Mouse (Mus musculus) midbrain, embryonic 10.5 days (tissue): ENCODE data around the gene Cep68. TPM values are rescaled to one million over a fixed set of nuclear protein-coding genes. Genes with fewer than 3 reads are reported as not detected.

Source experiments
- DNase-seq: peaks from one replicate; pipeline ENCODE4 v3.0.0-alpha.2; 2017; ENCODE audit warnings: low spot score
- H3K27ac ChIP-seq: fragments of 300-500 bp; sonication (generic); replicated peaks from 2 replicates; pipeline ENCODE4 v1.5.1; 2016; ENCODE audit warnings: mild to moderate bottlenecking
- H3K27me3 ChIP-seq: fragments of 300-500 bp; sonication (generic); 2 replicates; pipeline ENCODE4 v1.6.1; 2016; ENCODE audit warnings: low read depth, mild to moderate bottlenecking; ENCODE audit not compliant: poor library complexity, severe bottlenecking
- H3K36me3 ChIP-seq: fragments of 300-500 bp; sonication (generic); 2 replicates; pipeline ENCODE4 v1.6.1; 2016; ENCODE audit warnings: mild to moderate bottlenecking, moderate library complexity
- H3K4me1 ChIP-seq: fragments of 300-500 bp; sonication (generic); 2 replicates; pipeline ENCODE4 v1.6.1; 2016
- H3K4me3 ChIP-seq: fragments of 300-500 bp; sonication (generic); 2 replicates; pipeline ENCODE4 v1.5.1; 2016; ENCODE audit warnings: mild to moderate bottlenecking, moderate library complexity
- H3K9me3 ChIP-seq: fragments of 300-500 bp; sonication (generic); replicated peaks from 2 replicates; pipeline ENCODE4 v1.6.1; 2016; ENCODE audit warnings: mild to moderate bottlenecking
- WGBS: fragments of 180-500 bp; shearing (Covaris S2); methylation state at CpG from one replicate; pipeline ENCODE4 v1.1.7; 2016; 5-methylcytosine and 5-hydroxymethylcytosine counted together
- polyA plus RNA-seq: library from polyadenylated mRNA; unstranded; fragments of >200 nt; fragmentation: Nextera tagmentation; extraction: Ambion mirVana; gene quantifications from 2 replicates; pipeline ENCODE4 v1.2.1, GENCODE M21; 2016

Gene Cep68
- polyA plus RNA-seq, 1 experiment from 2014 or later: 38.1 TPM

DNA sequence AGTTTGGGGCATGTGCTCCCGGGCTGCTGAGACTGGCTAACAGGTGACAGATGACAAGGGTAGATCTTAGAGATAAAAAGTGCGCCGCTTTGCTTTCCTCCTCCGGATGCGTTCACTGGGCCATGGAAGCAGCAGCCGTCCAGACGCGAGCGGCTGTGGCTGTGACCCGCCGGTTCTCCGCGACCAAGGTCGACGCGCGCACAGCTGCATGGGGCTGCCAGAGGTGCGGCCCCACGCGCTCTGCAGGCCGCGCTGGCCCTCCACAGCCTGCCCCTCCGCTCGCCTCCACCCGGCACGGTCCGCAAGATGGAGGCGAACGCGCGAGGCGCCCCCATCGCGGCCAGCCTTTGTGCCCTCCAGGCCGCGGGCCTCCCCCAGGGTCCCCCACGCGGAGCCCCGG, 389 bp downstream of the Cep68 start:
- no peak for DNase-seq
- H3K36me3 ChIP-seq: peaks cover 12% of the 10 kb centered on the region
- H3K9me3 ChIP-seq: no peaks in the 10 kb centered on the region
- peak overlapping the region; percentile 99 for H3K27ac ChIP-seq
- no peaks in the 10 kb centered on the region for H3K27me3 ChIP-seq
- H3K4me3 ChIP-seq: peak overlapping the region; percentile 93
- WGBS: under 1% methylated on average over 39 of the region's 39 CpGs
- peaks cover 49% of the 10 kb centered on the region for H3K4me1 ChIP-seq

DNA sequence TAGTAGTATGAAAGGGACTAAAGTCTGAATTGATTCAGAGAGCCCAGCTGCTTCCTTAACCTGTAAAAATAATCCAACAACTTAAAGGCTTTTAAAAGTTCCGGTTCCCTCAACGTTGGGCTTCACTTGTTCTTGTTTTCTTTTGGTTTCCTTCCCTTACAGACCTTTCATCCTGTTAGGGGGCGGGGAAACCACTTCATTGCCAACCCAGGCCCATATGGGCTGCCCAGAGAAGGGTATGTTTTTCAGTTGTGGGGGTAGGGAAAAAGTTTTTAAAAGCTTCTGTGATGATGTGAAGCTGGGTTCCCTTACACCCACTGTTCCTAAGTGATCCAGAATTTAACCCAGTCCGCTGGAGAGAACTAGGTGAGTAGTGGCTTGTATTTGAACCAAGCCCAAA, 952 bp downstream of the Cep68 start:
- 23% methylated on average over 4 of the region's 4 CpGs for WGBS
- H3K9me3 ChIP-seq: no peaks in the 10 kb centered on the region
- H3K4me1 ChIP-seq: peaks cover 54% of the 10 kb centered on the region
- H3K27me3 ChIP-seq: no peaks in the 10 kb centered on the region
- H3K27ac ChIP-seq: peak overlapping the region; percentile 99
- H3K4me3 ChIP-seq: peak overlapping the region; percentile 93
- H3K36me3 ChIP-seq: peaks cover 18% of the 10 kb centered on the region
- DNase-seq: no peak

DNA sequence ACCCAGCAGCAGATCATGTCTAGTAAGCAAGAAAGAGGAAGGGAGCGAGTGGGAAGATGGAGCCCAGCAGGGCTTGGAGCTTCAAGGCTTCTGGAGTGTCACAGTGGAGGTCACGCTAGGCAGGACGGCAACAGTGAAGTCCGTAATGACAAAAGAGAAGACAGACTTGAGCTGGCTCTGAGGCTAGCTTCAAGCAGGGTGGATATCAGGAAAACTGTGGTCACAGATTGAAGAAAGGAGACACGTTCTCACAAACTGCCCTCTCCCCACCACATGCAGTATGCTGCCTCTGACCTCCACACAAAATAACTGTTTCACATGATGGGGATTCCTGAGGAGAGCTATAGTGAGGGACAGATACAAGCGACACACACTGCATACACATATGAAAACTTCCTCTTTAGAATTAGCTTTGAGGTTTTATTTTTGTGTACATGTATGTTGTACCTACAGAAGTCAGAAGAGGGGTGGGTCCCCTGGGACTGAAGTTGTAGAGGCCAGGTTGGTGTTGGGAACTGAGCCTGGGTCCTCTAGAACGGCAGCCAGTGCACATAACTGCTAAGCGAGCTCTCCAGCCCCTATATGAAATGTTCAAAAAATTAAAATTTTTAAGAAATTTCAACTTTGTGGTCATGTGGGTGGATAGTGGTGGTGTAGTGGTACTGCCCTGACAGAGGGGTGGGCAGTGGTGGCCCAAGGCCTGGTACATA, 1.9 kb downstream of the Cep68 start:
- Histone ChIP-seq H3K9me3 (no peaks in the 10 kb centered on the region), H3K27me3 (no peaks in the 10 kb centered on the region), H3K4me1 (peaks cover 61% of the 10 kb centered on the region), H3K27ac (0 out of 2 replicates have a peak overlapping the region, but pooled peaks have one; percentile 2), H3K4me3 (peak overlapping the region; percentile 93), H3K36me3 (peaks cover 25% of the 10 kb centered on the region)
- 77% methylated on average over 8 of the region's 8 CpGs for WGBS
- DNase-seq: no peak

DNA sequence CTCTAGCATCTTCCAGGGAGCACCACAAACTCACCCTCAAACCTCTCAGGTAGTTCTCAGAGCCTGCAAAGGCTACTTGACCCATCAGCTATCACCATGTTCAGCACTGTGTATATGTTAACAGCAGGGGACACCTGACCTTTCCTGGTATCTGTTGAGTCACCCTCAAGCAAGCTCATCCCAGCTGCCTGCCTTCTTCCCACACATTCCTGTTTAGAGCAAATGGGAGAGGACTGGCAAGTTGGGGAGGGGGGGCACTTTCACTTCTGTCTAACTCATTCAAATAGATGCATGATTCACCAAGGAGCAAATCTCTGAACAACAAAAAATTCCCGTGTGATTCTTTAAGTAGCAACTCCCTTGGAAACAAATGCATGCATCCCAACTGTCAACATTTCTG, 2.6 kb downstream of the Cep68 start:
- Histone ChIP-seq H3K27ac (no peak overlapping the region), H3K27me3 (no peaks in the 10 kb centered on the region), H3K9me3 (no peaks in the 10 kb centered on the region), H3K4me3 (peak overlapping the region; percentile 3; the same call in 1 of the 2 replicates), H3K4me1 (peaks cover 61% of the 10 kb centered on the region), H3K36me3 (peaks cover 30% of the 10 kb centered on the region)
- no peak for DNase-seq
- WGBS: 78% methylated on average over 1 of the region's 1 CpGs

DNA sequence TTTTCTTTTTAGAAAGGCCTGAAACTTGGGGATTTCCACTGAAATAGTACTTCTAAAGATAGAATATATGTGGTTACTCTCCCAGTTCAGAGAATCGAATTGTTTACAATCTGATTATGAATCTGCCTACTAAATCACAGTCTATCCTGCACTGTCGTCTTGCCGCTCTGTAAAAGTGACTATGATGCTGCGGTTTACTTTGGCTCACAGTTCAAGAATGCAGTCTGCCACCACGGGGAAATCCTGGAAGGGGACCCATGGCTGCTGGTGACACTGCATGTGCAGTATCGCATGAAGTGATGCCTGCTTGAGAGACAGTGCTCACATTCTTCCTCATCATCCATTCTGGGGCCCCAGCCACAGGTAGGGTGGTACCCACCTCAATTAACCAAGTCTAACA, 3.9 kb downstream of the Cep68 start:
- H3K27ac ChIP-seq: no peak overlapping the region
- DNase-seq: no peak
- H3K9me3 ChIP-seq: no peaks in the 10 kb centered on the region
- no peaks in the 10 kb centered on the region for H3K27me3 ChIP-seq
- H3K4me1 ChIP-seq: peaks cover 56% of the 10 kb centered on the region
- H3K36me3 ChIP-seq: peaks cover 43% of the 10 kb centered on the region
- H3K4me3 ChIP-seq: no peak overlapping the region
- WGBS: 94% methylated on average over 6 of the region's 6 CpGs

DNA sequence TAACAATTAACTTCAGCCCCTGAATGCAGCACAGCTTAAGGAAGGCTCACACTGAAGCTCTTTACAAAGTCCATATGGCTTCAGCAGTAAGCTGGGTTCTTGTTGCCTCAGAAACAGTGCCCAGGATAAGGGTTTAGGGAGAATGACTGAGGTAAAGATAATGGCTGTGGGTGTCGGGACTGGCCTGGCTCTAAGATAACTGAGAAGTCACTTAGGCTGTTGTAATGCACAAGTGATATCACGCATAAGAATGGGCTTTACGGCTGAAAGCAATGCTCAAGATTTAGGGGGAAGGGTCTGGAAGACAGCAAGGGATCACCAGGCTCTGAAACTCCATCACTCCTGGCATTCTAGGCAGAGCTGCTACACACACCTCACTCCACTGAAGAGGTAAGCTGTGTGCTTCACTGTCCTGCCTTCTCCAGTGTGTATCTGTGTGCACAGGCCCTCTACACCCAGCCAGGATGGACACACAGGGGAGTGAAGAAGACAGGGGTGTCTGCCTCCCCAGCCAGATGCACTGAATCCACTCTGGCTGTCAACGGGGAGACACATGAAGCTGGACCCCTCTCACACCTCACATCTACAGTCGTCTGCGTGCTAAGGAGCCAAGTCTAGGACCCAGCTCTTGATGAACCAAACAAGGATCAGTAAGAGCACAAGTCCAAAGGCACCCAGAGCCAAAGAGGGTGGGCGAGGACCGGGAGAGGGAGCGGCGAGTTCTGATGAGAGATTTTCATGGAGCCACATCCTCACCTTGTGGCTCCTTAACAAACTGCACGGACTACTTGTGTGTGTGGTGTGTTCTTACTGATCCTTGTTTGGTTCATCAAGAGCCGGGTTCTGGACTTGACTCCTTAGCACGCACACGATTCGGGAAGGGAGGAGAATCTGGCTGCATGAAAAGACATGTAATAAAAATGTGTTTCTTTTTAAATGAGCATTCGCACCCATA, 4.6 kb downstream of the Cep68 start:
- peak overlapping the region; percentile 49; the same call in 1 of the 2 replicates for H3K27ac ChIP-seq
- WGBS: 81% methylated on average over 16 of the region's 16 CpGs
- H3K4me3 ChIP-seq: no peak overlapping the region
- H3K9me3 ChIP-seq: no peaks in the 10 kb centered on the region
- peaks cover 50% of the 10 kb centered on the region for H3K36me3 ChIP-seq
- DNase-seq: peak; percentile 9
- peaks cover 50% of the 10 kb centered on the region for H3K4me1 ChIP-seq
- no peaks in the 10 kb centered on the region for H3K27me3 ChIP-seq

DNA sequence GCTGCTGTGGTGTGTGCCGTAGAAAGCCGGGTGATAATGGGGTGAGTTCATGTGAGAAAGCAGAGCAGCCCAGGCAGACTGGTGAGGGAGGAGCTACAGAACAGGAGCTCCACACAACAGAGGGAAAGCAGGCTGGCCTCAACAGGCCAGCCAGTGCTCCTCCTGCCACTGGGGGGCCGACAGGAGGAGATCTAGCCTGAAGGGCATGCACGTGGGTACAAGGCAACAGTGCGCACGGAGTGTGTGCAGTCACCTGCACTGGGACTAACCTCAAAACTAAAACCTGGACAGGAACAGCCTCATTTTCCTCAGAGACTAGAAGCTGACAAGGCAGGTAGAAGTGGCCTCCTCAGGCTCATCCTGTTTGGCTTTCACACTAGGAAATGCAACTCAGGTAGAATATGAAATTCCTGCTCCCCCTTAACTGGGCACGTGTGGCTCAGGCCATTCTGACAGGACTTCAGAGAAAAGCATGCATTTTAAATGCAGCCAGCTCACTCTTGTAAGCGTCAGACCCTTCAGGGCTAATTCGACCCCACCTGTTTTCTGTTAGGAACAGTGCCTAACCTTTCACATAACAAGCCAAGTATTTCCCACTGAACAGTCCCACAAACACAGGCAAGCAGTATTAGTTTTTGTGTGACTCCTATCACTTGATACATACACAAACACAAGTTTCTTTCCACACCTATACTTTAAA, 5.9 kb downstream of the Cep68 start:
- WGBS: 59% methylated on average over 9 of the region's 9 CpGs
- Histone ChIP-seq H3K27ac (no peak overlapping the region), H3K36me3 (peaks cover 63% of the 10 kb centered on the region), H3K4me3 (no peak overlapping the region), H3K27me3 (no peaks in the 10 kb centered on the region), H3K9me3 (no peaks in the 10 kb centered on the region), H3K4me1 (peaks cover 48% of the 10 kb centered on the region)
- DNase-seq: peak; percentile 6

DNA sequence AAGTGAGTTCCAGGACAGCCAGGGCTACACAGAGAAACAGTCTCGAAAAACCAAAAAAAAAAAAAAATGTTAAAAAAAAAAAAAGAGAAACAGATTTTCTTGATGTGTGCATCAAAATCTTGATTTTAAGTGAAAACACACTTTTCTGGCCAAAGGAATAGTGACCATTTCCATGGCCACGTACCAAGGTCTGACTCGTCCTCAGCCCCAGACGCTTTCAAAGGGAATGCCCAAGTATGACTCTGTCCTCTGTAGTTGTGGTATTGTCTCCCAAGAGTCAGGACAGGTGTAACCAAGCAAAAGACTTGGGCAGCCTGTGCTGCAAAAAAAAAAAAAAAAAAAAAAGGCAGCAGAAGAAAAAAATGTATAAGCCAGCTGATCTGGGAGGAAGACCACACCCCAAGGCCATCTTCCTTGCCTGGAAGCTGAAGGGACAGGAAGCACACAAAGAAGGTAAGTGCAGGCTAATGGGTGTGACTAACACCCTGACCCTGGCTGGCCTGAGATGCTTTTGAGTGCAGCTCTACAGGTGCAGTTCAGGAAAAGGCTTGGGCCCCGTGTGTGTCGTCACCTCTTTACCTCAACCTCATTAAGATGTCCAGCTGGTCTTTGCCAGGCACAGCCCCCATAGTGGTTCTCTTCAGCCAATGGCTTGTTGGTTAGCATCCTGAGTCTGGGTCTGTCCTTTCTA, 6.7 kb downstream of the Cep68 start:
- DNase-seq: peak; percentile 2
- 89% methylated on average over 6 of the region's 6 CpGs for WGBS
- Histone ChIP-seq H3K9me3 (no peaks in the 10 kb centered on the region), H3K4me3 (no peak overlapping the region), H3K27ac (no peak overlapping the region), H3K4me1 (peaks cover 40% of the 10 kb centered on the region), H3K36me3 (peaks cover 70% of the 10 kb centered on the region), H3K27me3 (no peaks in the 10 kb centered on the region)

DNA sequence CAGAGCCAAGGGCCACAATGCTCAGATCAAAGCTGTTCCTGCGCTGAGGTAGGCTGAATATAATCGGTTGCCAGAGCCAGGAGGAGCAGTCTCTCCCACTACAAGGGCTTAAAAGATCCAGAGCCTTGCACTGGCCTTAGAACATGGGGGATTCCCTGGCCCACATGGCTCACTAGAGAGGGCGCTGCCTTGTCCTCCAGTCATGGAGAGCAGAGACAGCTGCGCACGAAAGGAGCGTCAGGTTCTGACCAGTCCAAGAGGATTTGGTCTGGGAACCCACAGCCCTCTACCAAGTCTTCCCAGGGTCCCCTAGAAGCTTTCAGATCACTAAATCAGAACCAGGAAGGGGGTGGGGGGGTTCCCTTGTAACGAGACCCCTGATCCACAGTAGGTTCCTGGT, 7.9 kb downstream of the Cep68 start:
- no peak overlapping the region for H3K4me3 ChIP-seq
- 92% methylated on average over 7 of the region's 7 CpGs for WGBS

DNA sequence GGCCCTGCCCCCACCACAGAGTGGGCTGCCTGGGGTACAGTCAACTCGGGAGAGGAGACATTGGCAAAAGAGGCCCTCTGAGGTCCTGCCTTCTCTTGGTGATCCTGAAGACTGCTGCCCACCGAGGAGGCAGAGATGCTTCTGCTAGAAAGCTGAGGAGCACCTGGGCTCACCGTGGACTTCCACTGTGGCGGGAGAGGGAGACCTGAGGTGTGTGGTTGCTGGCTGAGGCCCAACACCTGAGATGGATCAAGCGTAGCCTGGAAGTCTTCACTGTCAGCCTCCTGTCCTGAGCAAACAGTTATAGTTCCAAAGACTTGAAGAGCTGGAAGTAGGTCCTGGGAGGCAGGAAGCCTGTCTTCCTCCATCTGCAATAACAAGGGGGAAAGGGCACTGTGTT, 8.9 kb downstream of the Cep68 start:
- 86% methylated on average over 5 of the region's 5 CpGs for WGBS
- H3K4me3 ChIP-seq: no peak overlapping the region
- no peaks in the 10 kb centered on the region for H3K9me3 ChIP-seq
- no peaks in the 10 kb centered on the region for H3K27me3 ChIP-seq
- H3K36me3 ChIP-seq: peaks cover 89% of the 10 kb centered on the region
- no peak overlapping the region for H3K27ac ChIP-seq
- peaks cover 22% of the 10 kb centered on the region for H3K4me1 ChIP-seq
- DNase-seq: no peak

More for the DNA sequence above, 7.9 kb downstream of the Cep68 start:
- peaks cover 28% of the 10 kb centered on the region for H3K4me1 ChIP-seq
- H3K9me3 ChIP-seq: no peaks in the 10 kb centered on the region
- H3K27ac ChIP-seq: no peak overlapping the region
- no peaks in the 10 kb centered on the region for H3K27me3 ChIP-seq
- H3K36me3 ChIP-seq: peaks cover 79% of the 10 kb centered on the region
- DNase-seq: no peak

DNA sequence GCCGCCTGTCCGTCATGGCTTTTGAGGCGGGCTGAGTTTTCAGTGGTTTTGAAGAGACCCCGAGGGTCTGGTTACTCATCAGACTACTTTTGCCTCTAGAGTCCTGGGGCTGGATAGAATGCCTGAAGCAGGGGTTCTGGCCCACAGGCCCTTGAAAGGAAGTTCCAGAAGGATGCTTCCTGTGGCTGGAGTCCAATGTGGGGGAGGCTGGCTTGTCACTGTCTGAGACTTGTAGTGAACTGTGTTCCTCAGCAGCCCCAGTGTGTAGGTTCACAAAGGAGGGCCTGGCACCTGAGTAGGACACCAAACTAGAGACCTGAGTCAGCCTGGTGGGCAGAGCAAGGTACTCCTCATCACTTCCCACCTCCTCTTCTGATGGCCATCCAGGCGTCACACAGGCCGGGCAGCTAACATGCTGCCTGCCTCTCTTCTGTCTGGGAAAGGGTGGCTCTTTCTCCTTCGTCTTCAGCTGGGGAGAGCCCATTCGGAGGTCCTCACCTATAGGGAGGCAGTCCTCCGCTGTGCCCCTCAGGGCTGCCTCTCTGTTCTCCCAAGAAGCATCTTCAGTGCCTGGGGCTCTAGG, 9.9 kb downstream of the Cep68 start:
- Histone ChIP-seq H3K36me3 (peaks cover 91% of the 10 kb centered on the region), H3K4me1 (peaks cover 17% of the 10 kb centered on the region), H3K27ac (no peak overlapping the region), H3K4me3 (no peak overlapping the region), H3K27me3 (no peaks in the 10 kb centered on the region), H3K9me3 (no peaks in the 10 kb centered on the region)
- no peak for DNase-seq
- WGBS: 95% methylated on average over 9 of the region's 9 CpGs

DNA sequence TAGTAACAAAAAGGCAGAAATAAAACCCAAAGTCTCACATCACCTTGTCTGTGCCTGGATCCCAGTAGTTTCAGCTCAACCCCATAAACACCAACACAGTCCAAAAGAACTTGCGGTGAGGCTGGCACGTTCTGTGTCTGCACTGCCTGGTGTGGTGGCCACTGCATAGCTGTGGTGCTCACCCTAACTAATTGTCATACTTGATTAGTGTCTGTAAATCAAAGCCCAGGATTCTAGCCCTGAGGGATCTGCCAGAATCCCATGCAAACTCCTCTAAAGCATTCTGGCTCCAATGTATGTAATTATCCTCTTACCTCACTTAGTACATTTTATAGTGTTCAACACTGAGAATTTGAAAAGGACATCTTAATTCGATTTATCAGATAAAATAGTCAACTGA, 11.3 kb downstream of the Cep68 start:
- peaks cover 95% of the 10 kb centered on the region for H3K36me3 ChIP-seq
- WGBS: 92% methylated on average over 3 of the region's 3 CpGs

More for the DNA sequence above, 11.3 kb downstream of the Cep68 start:
- H3K9me3 ChIP-seq: no peaks in the 10 kb centered on the region
- no peak for DNase-seq
- no peak overlapping the region for H3K27ac ChIP-seq
- H3K27me3 ChIP-seq: no peaks in the 10 kb centered on the region
- H3K4me1 ChIP-seq: peaks cover 3% of the 10 kb centered on the region; the same call in 1 of the 2 replicates
- no peak overlapping the region for H3K4me3 ChIP-seq
